Mouse (Mus musculus) neural tube, embryonic 12.5 days (tissue): ENCODE data around the gene Mlxip. TPM values are rescaled to one million over a fixed set of nuclear protein-coding genes. Genes with fewer than 3 reads are reported as not detected.

ENCODE experiments used
- ATAC-seq: fragments of 200-750 bp; cut with Nextera tagmentation; 2 replicates; pipeline ENCODE4 v1.8.0; 2017; ENCODE audit warnings: low read depth, mild to moderate bottlenecking, moderate TSS enrichment, moderate library complexity; ENCODE audit not compliant: low FRiP score
- H3K27ac ChIP-seq: fragments of 300-500 bp; sonication (generic); 2 replicates; pipeline ENCODE4 v1.5.1; 2016
- H3K27me3 ChIP-seq: fragments of 300-500 bp; sonication (generic); replicated peaks from 2 replicates; pipeline ENCODE4 v1.6.1; 2016; ENCODE audit warnings: mild to moderate bottlenecking
- H3K36me3 ChIP-seq: fragments of 300-500 bp; sonication (generic); 2 replicates; pipeline ENCODE4 v1.6.1; 2016; ENCODE audit warnings: mild to moderate bottlenecking
- H3K4me1 ChIP-seq: fragments of 300-500 bp; sonication (generic); 2 replicates; pipeline ENCODE4 v1.6.1; 2016
- H3K4me2 ChIP-seq: fragments of 300-500 bp; sonication (generic); replicated peaks from 2 replicates; pipeline ENCODE4 v1.6.1; 2016; ENCODE audit warnings: mild to moderate bottlenecking
- H3K4me3 ChIP-seq: fragments of 300-500 bp; sonication (generic); 2 replicates; pipeline ENCODE4 v1.5.1; 2016
- H3K9ac ChIP-seq: fragments of 300-500 bp; sonication (generic); 2 replicates; pipeline ENCODE4 v1.6.1; 2016; ENCODE audit warnings: mild to moderate bottlenecking
- H3K9me3 ChIP-seq: fragments of 300-500 bp; sonication (generic); 2 replicates; pipeline ENCODE4 v1.6.1; 2016; ENCODE audit warnings: mild to moderate bottlenecking
- WGBS: fragments of 180-500 bp; shearing (Covaris S2); methylation state at CpG from one replicate; pipeline ENCODE4 v1.1.7; 2016; 5-methylcytosine and 5-hydroxymethylcytosine counted together
- polyA plus RNA-seq: library from polyadenylated mRNA; unstranded; fragments of >200 nt; fragmentation: Nextera tagmentation; extraction: Ambion mirVana; gene quantifications from 2 replicates; pipeline ENCODE4 v1.2.1, GENCODE M21; 2016

Mlxip gene
- polyA plus RNA-seq, 1 experiment from 2014 or later: 23.3 TPM

DNA sequence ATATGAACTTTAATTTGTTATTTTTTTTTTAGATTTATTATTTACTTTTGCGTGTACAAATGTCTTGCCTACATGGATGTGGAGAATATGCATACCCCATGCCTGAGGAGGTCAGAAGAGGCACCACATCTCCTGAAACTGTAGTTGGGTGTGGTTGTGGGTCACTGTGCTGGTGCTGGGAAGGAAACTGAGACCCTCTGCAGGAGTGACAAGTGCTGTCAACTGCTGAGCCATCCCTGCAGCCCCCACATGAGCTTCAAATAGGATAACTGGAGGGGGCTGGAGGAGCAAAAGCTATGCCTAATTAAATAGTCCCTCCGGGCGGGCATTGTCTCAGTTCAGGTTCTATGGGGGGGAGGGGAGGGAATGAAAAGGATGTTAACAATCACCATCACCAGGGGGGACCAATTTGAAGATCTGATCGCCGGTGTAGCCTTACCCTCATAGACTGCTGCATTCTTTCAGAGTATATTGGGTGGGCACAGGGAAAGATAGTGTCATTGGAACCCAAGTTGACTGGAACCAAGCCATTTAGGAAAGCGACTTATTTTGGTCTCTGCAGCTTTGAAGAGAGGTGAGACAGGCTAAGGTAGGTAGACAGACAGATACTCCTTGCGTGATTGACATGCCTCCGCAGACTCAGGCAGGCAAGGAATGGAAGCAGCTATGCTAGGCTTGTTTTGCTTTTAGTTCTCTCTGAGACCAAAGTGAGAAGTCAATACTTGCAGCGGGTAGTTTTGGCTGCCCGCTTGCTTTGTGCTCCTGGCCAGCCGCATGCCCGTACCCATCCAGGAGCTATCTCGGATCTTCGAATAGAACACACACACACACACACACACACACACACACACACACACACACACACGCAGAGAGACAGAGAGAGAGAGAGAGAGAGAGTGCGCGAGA lies 3.8 kb upstream of the Mlxip start:
- no peaks in the 10 kb centered on the region for H3K27me3 ChIP-seq
- no peak overlapping the region for H3K27ac ChIP-seq
- WGBS: 4% methylated on average over 17 of the region's 17 CpGs

DNA sequence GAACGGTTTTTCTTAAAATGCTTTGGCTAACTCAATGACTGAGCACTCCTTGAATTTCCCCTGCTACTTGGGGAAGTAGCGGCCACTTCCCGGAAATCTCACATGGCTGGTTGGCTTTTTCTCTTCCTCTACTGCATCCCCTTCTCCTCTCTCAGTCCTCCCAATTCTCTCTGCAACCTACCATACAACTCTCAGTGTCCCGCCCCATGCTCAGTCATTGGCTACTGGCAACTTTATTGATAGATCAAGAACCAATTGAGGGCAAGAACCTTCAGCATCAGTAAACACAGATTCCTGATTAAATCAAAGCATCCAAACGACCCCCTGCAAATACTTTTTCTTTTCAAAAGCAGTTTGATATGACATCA lies 3.2 kb upstream of the Mlxip start:
- no peaks in the 10 kb centered on the region for H3K36me3 ChIP-seq
- peak overlapping the region; percentile 29 for H3K4me3 ChIP-seq
- no peak overlapping the region for H3K27ac ChIP-seq
- H3K4me1 ChIP-seq: peaks cover 31% of the 10 kb centered on the region
- WGBS: 4% methylated on average over 5 of the region's 5 CpGs
- peak overlapping the region; percentile 33; the same call in 1 of the 2 replicates for H3K9ac ChIP-seq
- no peaks in the 10 kb centered on the region for H3K9me3 ChIP-seq
- no peak for ATAC-seq
- H3K27me3 ChIP-seq: no peaks in the 10 kb centered on the region
- H3K4me2 ChIP-seq: peak overlapping the region; percentile 66

More for the DNA sequence above, 3.8 kb upstream of the Mlxip start:
- peak overlapping the region; percentile 33; the same call in 1 of the 2 replicates for H3K9ac ChIP-seq
- peak overlapping the region; percentile 29 for H3K4me3 ChIP-seq
- H3K4me2 ChIP-seq: peak overlapping the region; percentile 66
- peaks cover 24% of the 10 kb centered on the region for H3K4me1 ChIP-seq
- H3K36me3 ChIP-seq: no peaks in the 10 kb centered on the region
- no peak for ATAC-seq
- no peaks in the 10 kb centered on the region for H3K9me3 ChIP-seq

DNA sequence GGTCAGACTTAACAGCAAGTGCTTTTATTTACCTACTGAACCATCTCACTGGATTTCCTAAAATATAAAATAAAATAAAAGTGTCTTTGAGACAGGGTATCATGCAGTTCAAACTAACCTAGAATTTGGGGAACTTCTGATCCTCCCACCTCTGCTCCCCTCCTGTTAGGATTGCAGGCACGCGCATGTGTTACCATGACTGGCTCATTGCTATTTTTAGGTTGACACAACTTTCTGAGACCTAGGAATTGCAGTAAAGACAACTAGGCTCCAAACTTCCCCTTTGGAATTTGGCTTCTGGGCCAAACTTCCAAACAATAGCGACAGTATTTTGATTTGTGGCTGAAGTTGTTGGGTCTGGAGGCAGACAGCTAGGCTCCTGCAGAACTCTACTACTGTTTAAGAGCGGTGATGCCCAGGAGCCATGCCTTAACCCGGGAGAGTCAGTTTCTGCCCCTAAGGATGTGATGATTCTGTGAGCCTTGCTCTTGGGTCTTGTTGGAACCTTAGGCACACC lies 754 bp upstream of the Mlxip start:
- WGBS: 27% methylated on average over 5 of the region's 5 CpGs
- H3K27me3 ChIP-seq: no peaks in the 10 kb centered on the region
- H3K4me3 ChIP-seq: peak overlapping the region; percentile 70
- peak overlapping the region; percentile 61; the same call in 1 of the 2 replicates for H3K9ac ChIP-seq
- H3K4me2 ChIP-seq: peak overlapping the region; percentile 69
- no peak for ATAC-seq
- no peaks in the 10 kb centered on the region for H3K9me3 ChIP-seq
- no peaks in the 10 kb centered on the region for H3K36me3 ChIP-seq
- peaks cover 44% of the 10 kb centered on the region for H3K4me1 ChIP-seq
- no peak overlapping the region for H3K27ac ChIP-seq

DNA sequence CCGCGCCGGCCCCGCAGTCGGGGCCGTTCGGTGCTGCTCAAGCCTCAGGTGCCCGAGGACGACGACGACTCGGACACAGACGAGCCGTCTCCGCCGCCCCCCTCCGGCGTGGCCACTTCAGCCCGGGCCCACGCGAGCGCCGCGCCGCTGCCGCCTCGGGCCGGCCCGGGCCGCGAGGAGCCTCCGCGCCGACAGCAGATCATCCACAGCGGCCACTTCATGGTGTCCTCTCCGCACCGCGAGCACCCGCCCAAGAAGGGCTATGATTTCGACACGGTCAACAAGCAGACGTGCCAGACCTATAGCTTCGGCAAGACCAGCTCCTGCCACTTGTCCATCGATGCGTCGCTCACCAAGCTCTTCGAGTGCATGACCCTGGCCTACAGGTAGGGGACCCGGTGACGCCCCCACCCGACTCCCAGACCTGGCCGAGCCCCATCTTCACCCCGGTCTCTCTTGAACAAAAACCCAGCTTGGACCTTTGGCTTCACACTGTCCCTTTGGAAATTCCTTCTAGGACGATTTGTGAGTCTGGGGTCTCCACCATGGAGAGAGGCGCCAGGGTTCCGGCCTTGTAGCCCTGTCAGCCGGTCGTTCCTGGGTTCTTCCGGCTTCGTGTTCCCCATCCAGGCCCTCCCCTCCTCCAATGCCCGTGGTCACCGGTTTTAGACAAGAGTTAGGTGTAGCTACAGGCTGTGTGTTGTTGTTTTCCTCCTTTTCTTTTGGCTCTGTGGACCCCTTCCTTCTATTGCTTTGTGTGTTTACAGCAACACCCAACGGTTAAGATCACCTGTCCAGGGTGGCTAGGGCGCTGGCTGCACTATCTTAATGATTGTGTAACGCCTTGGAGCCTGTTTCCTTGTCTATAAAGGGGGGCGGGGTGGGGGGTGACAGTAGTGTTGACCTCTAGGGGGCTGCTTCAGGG lies 621 bp downstream of the Mlxip start:
- Histone ChIP-seq H3K4me1 (peaks cover 39% of the 10 kb centered on the region), H3K9ac (peak overlapping the region; percentile 83), H3K9me3 (no peaks in the 10 kb centered on the region), H3K36me3 (no peaks in the 10 kb centered on the region), H3K27me3 (no peaks in the 10 kb centered on the region), H3K27ac (peak overlapping the region; percentile 15; the same call in 1 of the 2 replicates), H3K4me3 (peak overlapping the region; percentile 70), H3K4me2 (peak overlapping the region; percentile 69)
- WGBS: under 1% methylated on average over 65 of the region's 65 CpGs
- ATAC-seq: peak; percentile 49; the same call in 1 of the 2 replicates

DNA sequence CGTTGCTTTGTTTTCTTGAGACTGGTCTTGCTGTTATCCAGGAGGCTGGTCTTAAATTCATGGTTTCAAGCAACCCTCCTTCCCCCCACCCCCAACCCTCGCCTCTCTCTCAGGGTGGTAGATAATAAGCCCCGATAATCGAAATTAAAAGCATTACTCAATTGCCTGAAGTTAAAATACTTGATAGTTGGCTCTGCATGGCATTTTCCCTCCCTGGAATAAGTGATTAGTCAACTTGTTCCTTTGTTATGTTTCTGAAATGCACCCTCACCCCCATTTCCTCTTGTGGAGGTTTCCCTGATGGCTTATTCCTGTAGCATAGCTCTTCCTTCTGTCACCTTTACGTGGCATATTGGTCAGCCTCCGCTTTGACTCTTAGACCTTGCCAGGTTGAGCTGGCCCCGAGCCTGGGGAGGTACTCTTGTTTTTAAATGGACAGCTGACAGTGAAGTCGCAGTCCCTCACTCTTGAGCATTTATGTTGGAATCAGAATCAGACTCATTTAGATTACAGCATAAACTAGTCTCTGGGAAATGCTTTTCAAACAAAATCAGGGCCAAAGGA lies 2.4 kb downstream of the Mlxip start:
- H3K9ac ChIP-seq: 0 out of 2 replicates have a peak overlapping the region, but pooled peaks have one; percentile 18
- H3K36me3 ChIP-seq: no peaks in the 10 kb centered on the region
- no peak for ATAC-seq
- peaks cover 31% of the 10 kb centered on the region for H3K4me1 ChIP-seq
- H3K4me2 ChIP-seq: peak overlapping the region; percentile 69
- WGBS: 78% methylated on average over 8 of the region's 8 CpGs
- H3K27ac ChIP-seq: no peak overlapping the region
- H3K27me3 ChIP-seq: no peaks in the 10 kb centered on the region
- H3K4me3 ChIP-seq: 0 out of 2 replicates have a peak overlapping the region, but pooled peaks have one; percentile 70
- no peaks in the 10 kb centered on the region for H3K9me3 ChIP-seq

DNA sequence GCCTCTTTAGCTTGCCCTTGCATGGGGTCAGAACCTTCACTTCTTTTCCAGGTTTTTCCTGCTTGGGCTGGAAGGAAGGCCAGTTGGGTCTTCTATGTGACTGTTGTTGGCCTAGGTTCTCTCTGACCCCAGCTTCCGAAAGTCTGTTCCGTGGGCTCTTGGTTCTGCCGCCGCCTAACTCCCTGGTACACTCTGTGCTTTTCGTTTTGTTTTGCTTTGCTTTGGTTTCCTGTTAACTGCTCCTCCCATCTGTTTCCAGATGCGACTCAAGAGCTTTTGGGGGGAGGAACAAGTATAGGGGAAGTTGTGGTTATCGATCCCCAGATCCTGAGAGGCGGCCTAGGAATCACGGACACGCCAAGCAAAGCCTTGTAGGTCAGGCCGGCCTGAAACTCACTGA lies 3.2 kb downstream of the Mlxip start:
- Histone ChIP-seq H3K9ac (no peak overlapping the region), H3K27ac (no peak overlapping the region), H3K4me2 (peak overlapping the region; percentile 69), H3K4me1 (peaks cover 31% of the 10 kb centered on the region), H3K36me3 (no peaks in the 10 kb centered on the region), H3K4me3 (no peak overlapping the region), H3K27me3 (no peaks in the 10 kb centered on the region), H3K9me3 (no peaks in the 10 kb centered on the region)
- 86% methylated on average over 11 of the region's 11 CpGs for WGBS
- ATAC-seq: no peak

DNA sequence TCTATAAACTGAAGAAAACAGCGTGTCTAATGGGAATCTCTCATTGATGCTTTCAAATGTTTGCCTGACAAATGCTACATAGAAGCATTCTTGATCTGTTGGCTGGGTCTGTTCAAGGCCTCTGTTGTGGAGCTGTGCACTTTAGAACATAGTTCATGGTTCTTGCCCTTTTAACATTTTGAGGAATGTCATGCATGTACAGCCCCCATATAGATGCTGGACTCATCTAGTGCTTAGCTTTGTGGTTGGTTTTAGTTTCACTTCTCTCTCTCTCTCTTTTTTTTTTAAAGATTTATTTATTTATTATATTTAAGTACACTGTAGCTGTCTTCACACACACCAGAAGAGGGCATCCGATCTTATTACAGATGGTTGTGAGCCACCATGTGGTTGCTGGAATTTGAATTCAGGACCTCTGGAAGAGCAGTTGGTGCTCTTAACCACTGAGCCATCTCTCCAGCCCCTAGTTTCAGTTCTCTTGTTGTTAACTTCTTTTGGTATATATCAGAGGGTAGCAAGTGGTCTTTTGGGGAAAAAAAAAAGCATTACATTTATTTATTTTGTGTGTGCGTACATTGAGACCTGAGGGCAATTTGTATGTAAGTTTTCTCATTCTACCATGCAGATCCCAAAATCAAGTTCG lies 4.4 kb downstream of the Mlxip start:
- Histone ChIP-seq H3K9me3 (no peaks in the 10 kb centered on the region), H3K4me1 (peaks cover 28% of the 10 kb centered on the region), H3K4me2 (no peak overlapping the region), H3K9ac (no peak overlapping the region), H3K27ac (no peak overlapping the region), H3K27me3 (no peaks in the 10 kb centered on the region), H3K36me3 (no peaks in the 10 kb centered on the region), H3K4me3 (no peak overlapping the region)
- no peak for ATAC-seq
- WGBS: 92% methylated on average over 4 of the region's 4 CpGs

DNA sequence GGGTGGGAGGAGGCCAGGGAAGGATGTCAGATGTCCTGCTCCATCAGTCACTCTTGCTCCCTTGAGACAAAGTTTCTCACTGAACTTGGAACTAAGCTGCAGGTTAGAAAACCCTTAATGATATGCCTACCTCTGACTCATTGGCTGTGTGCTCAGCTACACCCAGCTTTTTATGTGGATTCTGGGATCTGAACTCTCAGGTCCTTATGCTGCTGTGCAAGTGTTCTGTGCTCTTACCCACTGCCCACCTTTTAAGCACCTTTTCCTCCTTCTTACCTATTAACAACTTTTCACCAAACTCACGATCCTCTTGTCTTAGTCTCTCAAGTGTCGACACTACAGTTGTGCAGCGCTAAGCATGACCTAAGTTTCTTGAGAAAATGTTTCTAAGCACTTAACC lies 9.9 kb downstream of the Mlxip start:
- Histone ChIP-seq H3K9ac (no peak overlapping the region), H3K36me3 (no peaks in the 10 kb centered on the region), H3K27ac (no peak overlapping the region), H3K9me3 (no peaks in the 10 kb centered on the region), H3K27me3 (no peaks in the 10 kb centered on the region), H3K4me3 (no peak overlapping the region), H3K4me1 (no peaks in the 10 kb centered on the region), H3K4me2 (no peak overlapping the region)
- WGBS: 91% methylated on average over 3 of the region's 3 CpGs
- no peak for ATAC-seq

DNA sequence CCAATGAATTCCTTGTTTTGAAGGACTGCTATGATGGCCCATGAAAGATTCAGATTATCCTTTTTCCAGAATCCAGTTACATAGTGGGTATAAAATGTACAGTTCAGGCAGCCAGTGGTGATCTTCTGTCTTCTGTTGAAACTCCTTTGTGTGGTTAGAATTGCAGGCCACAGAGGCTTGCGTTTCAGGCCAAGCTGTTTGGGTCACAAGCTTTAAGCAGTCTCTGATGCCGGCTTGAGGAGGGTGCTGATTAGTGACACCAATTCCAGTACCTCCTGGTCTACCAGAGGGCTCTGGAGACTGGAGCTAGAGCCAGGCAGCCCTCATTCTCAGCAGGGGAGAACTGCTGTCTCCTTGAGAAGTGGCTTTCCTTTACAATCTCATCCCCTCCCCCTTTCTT lies 12.4 kb downstream of the Mlxip start:
- no peak for ATAC-seq
- Histone ChIP-seq H3K36me3 (peaks cover 6% of the 10 kb centered on the region; the same call in 1 of the 2 replicates), H3K27ac (no peak overlapping the region), H3K27me3 (no peaks in the 10 kb centered on the region), H3K4me3 (no peak overlapping the region), H3K9ac (no peak overlapping the region), H3K4me2 (no peak overlapping the region), H3K9me3 (no peaks in the 10 kb centered on the region), H3K4me1 (no peaks in the 10 kb centered on the region)
- 59% methylated on average over 2 of the region's 2 CpGs for whole genome bisulfite sequencing

DNA sequence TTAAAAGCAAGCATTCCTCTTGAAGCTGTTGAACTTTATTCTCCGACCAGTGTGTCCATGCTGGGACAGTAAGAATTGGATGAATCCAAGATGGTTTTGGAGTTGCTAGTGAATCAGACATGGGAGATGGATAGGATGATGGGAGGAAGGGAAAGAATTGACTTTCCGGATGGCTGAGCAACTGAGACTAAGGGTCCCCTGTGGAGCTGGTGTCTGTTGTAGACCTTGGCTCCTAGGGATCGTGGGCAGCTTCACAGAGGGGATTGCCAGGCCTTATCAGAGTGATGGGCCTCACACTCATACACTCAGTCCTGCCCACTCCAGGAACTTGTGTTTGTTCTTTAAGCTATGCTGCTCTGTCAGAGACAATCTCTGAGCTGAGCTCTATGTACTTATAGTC lies 13.6 kb downstream of the Mlxip start:
- Histone ChIP-seq H3K36me3 (peaks cover 6% of the 10 kb centered on the region; the same call in 1 of the 2 replicates), H3K4me2 (no peak overlapping the region), H3K9me3 (no peaks in the 10 kb centered on the region), H3K4me3 (no peak overlapping the region), H3K27ac (no peak overlapping the region), H3K9ac (no peak overlapping the region), H3K4me1 (no peaks in the 10 kb centered on the region), H3K27me3 (no peaks in the 10 kb centered on the region)
- no peak for ATAC-seq
- WGBS: 57% methylated on average over 3 of the region's 3 CpGs

DNA sequence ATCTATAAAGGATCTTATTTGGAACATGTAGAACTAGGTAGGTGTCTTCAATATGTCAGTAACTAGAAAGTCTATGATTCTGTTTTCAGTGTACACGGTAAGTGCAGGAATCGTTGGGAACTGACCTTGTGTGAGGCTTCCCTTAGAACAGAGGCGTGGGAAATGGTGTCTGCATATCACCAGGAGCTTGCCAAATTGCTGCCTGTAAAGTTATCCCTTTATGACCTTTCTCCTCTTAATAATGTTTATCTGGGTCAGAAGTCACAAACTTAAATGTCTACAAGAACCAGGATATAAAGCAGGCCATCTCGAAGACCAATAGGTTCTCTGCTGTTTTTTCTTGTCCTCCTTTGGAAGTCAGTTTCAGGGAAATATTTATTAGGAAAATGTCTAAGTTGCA lies 17.6 kb downstream of the Mlxip start:
- H3K4me2 ChIP-seq: no peak overlapping the region
- 89% methylated on average over 4 of the region's 4 CpGs for WGBS
- H3K27ac ChIP-seq: no peak overlapping the region
- peaks cover 6% of the 10 kb centered on the region; the same call in 1 of the 2 replicates for H3K36me3 ChIP-seq
- H3K27me3 ChIP-seq: no peaks in the 10 kb centered on the region
- ATAC-seq: no peak
- no peaks in the 10 kb centered on the region for H3K9me3 ChIP-seq
- peaks cover 16% of the 10 kb centered on the region for H3K4me1 ChIP-seq
- no peak overlapping the region for H3K4me3 ChIP-seq
- H3K9ac ChIP-seq: no peak overlapping the region
